Mouse (Mus musculus): ENCODE measurements at regions not wholly inside any gene's neighbourhood (a gene's known extent, or its start where the extent isn't known, plus 50 kb on each side); places are given as distances from the start of the nearest gene placed in this dataset.

DNA sequence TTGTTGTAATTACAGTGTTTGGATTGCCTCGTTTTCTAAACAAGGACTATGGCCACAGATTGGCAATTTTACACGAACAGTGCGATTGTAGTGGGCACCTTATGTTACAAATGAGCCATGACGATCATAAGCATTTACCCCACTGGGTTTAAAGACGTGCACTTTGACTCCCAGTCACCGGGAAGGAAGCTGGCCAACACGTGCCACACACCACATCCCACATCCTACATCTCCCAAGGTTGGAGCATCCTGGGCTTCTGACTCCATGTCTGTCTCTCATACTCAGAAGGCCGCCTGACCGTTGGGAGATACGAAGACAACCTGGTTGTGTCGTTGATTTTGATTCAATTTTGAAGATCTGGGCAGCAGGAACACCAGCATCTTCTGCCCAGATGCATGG is 159.8 kb upstream of the Tshz3 start:
- no peak for TF ChIP-seq EP300 (IDR thresholded peaks at IDR 0.05; ENCODE audit: low read depth)
- no peak for TF ChIP-seq CTCF (IDR thresholded peaks at IDR 0.05; ENCODE audit: low read depth)

Measured in liver, embryonic 14.5 days (tissue).